ENCODE assay signal across 8 mouse cellular contexts in the genomic region with DNA sequence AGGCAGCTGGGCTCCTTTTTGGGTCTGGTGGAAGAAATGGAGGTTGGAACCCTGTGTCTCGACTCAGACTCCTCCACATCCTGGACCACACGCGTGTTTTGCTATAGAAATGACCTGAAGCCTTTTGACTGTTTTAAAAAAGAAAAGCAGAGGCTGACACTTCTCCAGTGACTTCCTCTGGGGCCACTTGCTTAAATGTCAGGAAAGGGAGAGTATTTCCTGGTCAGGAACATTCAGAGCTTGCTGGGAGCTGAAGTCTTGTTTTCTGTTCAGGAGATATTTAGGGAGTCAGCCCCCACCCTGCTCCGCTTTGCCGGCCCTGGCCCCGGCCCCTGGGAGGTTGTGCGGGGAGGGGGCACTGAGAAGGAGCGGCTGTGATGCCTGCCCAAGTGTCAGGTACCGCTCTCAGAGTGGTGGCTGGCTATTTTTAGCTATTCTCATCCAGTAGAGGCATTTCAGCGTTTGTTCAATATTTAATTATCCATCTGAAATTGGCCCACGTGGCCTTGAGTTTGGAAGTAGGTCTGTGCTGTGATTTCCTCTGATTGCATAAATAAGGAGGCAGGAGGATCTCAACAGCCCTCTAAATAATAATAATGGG.
A peak's percentile ranks its signal among the peaks of the same experiment; 100 is the strongest.
DNase-seq lines count a peak whose midpoint lies in the region; ATAC-seq and TF ChIP-seq lines count a peak whose summit lies in the region.

No protein-coding gene starts in this region.

- DNase-seq in kidney, postnatal 0 days (ENCODE audit: low spot score), result peak; percentile 53
- DNase-seq in kidney, postnatal 10 days, result no peak
- peak; percentile 76 for DNase-seq in heart, adult 8-10 months (ENCODE audit: low spot score)
- DNase-seq in left cerebral cortex, adult 8-10 months (ENCODE audit: low spot score in 2 of 2), result no peak
- DNase-seq in ovary, postnatal 36 days (ENCODE audit: low spot score), result no peak

- H3K4me3 ChIP-seq in kidney, postnatal 0 days (replicated peaks; ENCODE audit: low read depth, low read length), result no peak overlapping the region
- no peak overlapping the region for H3K4me3 ChIP-seq in embryonic facial prominence, embryonic 15.5 days (replicated peaks)
- H3K4me3 ChIP-seq in limb, embryonic 12.5 days (replicated peaks), result no peak overlapping the region

- 22% methylated on average over 11 of the region's 11 CpGs for WGBS in kidney, postnatal 0 days
- 43% methylated on average over 11 of the region's 11 CpGs for WGBS in embryonic facial prominence, embryonic 15.5 days
- 58% methylated on average over 11 of the region's 11 CpGs for WGBS in limb, embryonic 12.5 days

- H3K4me1 ChIP-seq in kidney, postnatal 0 days (replicated peaks; ENCODE audit: insufficient read depth, low read length), result peaks cover 36% of the 10 kb centered on the region
- H3K4me1 ChIP-seq in embryonic facial prominence, embryonic 15.5 days, result peaks cover 64% of the 10 kb centered on the region
- peaks cover 63% of the 10 kb centered on the region for H3K4me1 ChIP-seq in limb, embryonic 12.5 days (replicated peaks)

- H3K9ac ChIP-seq in kidney, postnatal 0 days (ENCODE audit: low read depth, low read length), result no peak overlapping the region
- H3K9ac ChIP-seq in embryonic facial prominence, embryonic 15.5 days, result no peak overlapping the region
- H3K9ac ChIP-seq in limb, embryonic 12.5 days (replicated peaks), result no peak overlapping the region; the same call in 1 of the 2 replicates

- no peaks in the 10 kb centered on the region for H3K36me3 ChIP-seq in kidney, postnatal 0 days (ENCODE audit: insufficient read depth, low read length)
- no peaks in the 10 kb centered on the region for H3K36me3 ChIP-seq in embryonic facial prominence, embryonic 15.5 days
- H3K36me3 ChIP-seq in limb, embryonic 12.5 days, result peaks cover 34% of the 10 kb centered on the region

- H3K27me3 ChIP-seq in kidney, postnatal 0 days (ENCODE audit: insufficient read depth, low read length), result no peaks in the 10 kb centered on the region
- H3K27me3 ChIP-seq in embryonic facial prominence, embryonic 15.5 days, result no peaks in the 10 kb centered on the region
- no peaks in the 10 kb centered on the region for H3K27me3 ChIP-seq in limb, embryonic 12.5 days

- no peaks in the 10 kb centered on the region for H3K9me3 ChIP-seq in kidney, postnatal 0 days (replicated peaks; ENCODE audit: low read length)
- H3K9me3 ChIP-seq in embryonic facial prominence, embryonic 15.5 days (replicated peaks), result no peaks in the 10 kb centered on the region
- H3K9me3 ChIP-seq in limb, embryonic 12.5 days, result no peaks in the 10 kb centered on the region

- H3K27ac ChIP-seq in kidney, postnatal 0 days, result peak overlapping the region; percentile 64; the same call in 1 of the 2 replicates
- peak overlapping the region; percentile 12; the same call in 1 of the 2 replicates for H3K27ac ChIP-seq in embryonic facial prominence, embryonic 15.5 days (replicated peaks)
- H3K27ac ChIP-seq in limb, embryonic 12.5 days, result peak overlapping the region; percentile 56

- no peak for ATAC-seq in kidney, postnatal 0 days (replicated peaks; ENCODE audit: low FRiP score, low read depth)
- no peak for ATAC-seq in embryonic facial prominence, embryonic 15.5 days (ENCODE audit: insufficient number of reproducible peaks, low FRiP score, low TSS enrichment, low read depth)
- ATAC-seq in limb, embryonic 12.5 days (ENCODE audit: insufficient number of reproducible peaks, insufficient read depth, low FRiP score, low TSS enrichment, low read depth), result no peak
- ATAC-seq in frontal cortex, adult (ENCODE audit: low TSS enrichment), result no peak

- H3K4me2 ChIP-seq in kidney, postnatal 0 days (ENCODE audit: low read length), result 0 out of 2 replicates have a peak overlapping the region, but pooled peaks have one; percentile 15
- H3K4me2 ChIP-seq in embryonic facial prominence, embryonic 15.5 days (replicated peaks), result no peak overlapping the region
- peak overlapping the region; percentile 15; the same call in 1 of the 2 replicates for H3K4me2 ChIP-seq in limb, embryonic 12.5 days

- no peak for TF ChIP-seq CTCF in kidney, postnatal 0 days (IDR thresholded peaks at IDR 0.05; ENCODE audit: low read depth)

Comparison
In these comparisons a context has a peak if more than half of its experiments do, and no peak if none do; other contexts are left out.
1. DNase-seq: peak in kidney, postnatal 0 days (single experiment) and heart, adult 8-10 months (single experiment); none in kidney, postnatal 10 days (single experiment), left cerebral cortex, adult 8-10 months (0 of 2) and ovary, postnatal 36 days (single experiment).
2. H3K27ac ChIP-seq: peak in every context shown above with its lines; median percentile 64 in kidney, postnatal 0 days; 56 in limb, embryonic 12.5 days; 12 in embryonic facial prominence, embryonic 15.5 days.